Mouse (Mus musculus) ovary, postnatal 36 days (tissue): Measurements from ENCODE around the gene Tmem135.

Experiments used
- DNase-seq: peaks from one replicate; pipeline ENCODE4 v3.0.0; 2022; ENCODE audit warnings: low spot score, mixed read lengths

The Tmem135 gene

GRCm38 (mm10) chr7:89382892-89383291 lies 21.1 kb downstream of the Tmem135 start:
- DNase-seq = no peak

- no peak for DNase-seq
These were observed 22.9 kb downstream of the Tmem135 start for GRCm38 (mm10) chr7:89380935-89381705.

GRCm38 (mm10) chr7:89371623-89372295 lies 32.3 kb downstream of the Tmem135 start:
- DNase-seq = no peak

- DNase-seq = peak; percentile 38
These were observed 33.1 kb downstream of the Tmem135 start for GRCm38 (mm10) chr7:89370917-89371316.

- DNase-seq = no peak
These were observed 33.9 kb downstream of the Tmem135 start for GRCm38 (mm10) chr7:89370086-89370485.

DNA sequence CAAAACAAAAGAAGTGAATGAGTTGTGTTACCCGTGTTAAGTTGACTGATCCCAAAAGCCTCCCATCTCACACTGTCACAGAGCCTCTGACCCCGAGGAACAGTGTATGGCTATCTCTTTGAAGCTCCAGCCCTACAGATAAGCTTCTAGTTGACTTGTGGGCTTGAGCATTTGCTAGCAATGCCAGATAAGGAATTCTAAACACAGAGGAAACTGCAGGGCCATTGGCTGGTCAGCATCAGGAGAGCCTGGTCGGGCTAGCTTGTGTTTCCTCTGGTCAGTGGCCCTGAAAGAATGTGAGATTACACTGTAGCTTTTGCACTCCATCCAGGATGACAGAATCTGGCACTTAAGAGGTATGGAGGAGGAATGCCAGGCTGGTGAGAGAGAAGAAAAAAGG lies 36.4 kb downstream of the Tmem135 start:
- DNase-seq = no peak

DNA sequence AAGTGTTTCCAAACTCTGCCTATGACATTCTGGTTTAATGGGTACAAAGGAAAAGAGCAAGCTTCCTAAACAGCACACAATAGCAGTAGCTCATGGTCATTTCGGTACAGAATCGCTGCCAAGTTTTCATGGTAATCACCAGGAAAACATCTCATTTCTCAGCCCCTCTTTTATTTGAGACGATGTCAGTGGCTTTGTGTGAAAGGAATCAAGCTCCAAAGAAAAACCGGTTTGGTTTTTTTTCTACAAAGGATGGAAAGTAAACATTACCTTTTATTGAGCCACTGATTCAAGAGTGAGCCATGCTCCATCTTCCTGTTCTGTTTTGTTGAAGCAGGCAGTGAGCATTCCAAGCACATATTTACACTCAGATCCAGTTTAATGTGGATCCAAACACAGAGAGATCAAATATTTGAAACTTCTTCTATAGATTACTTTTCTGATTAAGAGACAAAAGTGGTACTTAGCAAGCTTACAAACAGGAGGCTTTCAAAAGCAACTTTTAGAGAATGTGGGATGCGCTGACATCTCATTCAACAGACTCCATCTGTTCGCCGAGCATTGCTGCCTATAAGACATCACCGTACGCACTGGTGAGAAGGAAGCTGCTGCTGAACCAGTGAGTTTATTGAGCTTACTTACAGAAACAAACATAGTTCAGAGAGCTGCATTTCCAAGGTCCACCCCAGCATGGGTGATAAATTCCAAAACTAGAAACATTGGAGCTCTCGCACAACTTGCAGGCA lies 38.7 kb downstream of the Tmem135 start:
- no peak for DNase-seq

- no peak for DNase-seq
These were observed 40.0 kb downstream of the Tmem135 start for GRCm38 (mm10) chr7:89363975-89364374.

DNA sequence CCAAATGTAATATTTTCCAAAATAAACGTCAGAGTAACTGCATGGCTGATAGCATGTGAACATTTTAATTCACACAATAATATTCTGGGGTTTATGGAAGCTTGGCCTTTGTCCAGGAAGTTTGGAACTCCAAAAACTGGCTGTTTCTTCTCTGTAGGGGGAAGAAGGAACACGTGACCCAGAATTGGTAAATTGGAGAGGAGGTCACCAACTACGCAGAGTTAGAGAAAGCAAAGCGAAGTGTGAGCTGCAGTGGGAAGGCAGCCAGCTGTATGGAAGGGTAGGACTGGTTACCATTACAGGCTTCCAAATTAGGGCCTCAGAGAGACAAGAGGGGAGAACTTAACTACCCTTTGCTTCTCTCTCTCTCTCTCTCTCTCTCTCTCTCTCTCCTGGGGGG lies 47.7 kb downstream of the Tmem135 start:
- DNase-seq = peak; percentile 16

DNA sequence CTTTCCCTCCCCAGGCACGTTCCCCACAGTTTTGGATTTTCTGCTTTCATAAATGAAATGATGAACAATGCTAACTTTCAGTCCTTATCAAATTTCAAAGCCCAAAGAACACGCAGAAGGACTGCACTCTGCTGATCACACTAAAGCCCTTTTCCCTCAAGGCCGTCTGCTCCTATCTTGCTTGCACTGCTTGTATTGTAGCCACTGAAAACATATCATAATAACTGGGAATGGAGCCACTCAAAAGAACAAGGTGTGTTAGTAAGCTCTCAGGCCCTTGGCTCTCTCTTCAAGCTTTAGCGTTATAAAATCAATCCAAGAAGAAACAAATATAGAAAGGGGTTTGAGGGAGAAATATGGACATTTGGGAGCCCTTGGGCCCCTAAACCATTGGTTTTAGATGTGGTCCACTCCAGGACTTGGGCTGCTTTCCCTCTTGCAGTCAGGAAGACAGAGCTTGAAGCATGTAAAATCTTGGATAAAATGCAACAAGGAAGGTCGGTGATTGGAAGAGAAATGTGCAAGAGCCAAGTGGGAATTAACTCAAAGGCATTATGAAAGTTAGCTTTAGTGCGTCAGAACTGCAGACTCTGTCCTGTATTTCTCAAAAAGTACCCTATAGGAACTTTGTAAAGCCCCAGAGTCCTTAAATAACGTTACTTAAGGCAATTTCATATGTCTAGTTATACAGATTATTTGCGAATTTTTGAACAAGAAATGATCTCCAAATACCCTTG lies 48.3 kb downstream of the Tmem135 start:
- no peak for DNase-seq

GRCm38 (mm10) chr7:89342021-89342420 lies 62.0 kb downstream of the Tmem135 start:
- DNase-seq = no peak

- DNase-seq = no peak
These were observed 64.2 kb downstream of the Tmem135 start for GRCm38 (mm10) chr7:89339808-89340207.

DNA sequence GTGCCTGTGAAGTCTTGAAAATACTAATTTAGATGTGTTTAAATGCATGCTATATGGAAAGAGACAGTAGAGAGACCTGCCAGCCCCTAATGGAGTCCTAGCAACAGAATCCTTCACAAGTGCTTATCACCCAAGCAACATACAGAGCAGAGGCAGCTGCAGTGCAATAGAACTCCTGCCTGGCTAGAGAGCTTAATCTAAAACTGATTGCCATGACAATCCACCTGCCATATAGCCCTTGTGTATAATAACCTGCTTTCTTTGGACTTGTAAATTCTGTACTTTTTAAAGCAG lies 64.9 kb downstream of the Tmem135 start:
- DNase-seq = no peak

DNA sequence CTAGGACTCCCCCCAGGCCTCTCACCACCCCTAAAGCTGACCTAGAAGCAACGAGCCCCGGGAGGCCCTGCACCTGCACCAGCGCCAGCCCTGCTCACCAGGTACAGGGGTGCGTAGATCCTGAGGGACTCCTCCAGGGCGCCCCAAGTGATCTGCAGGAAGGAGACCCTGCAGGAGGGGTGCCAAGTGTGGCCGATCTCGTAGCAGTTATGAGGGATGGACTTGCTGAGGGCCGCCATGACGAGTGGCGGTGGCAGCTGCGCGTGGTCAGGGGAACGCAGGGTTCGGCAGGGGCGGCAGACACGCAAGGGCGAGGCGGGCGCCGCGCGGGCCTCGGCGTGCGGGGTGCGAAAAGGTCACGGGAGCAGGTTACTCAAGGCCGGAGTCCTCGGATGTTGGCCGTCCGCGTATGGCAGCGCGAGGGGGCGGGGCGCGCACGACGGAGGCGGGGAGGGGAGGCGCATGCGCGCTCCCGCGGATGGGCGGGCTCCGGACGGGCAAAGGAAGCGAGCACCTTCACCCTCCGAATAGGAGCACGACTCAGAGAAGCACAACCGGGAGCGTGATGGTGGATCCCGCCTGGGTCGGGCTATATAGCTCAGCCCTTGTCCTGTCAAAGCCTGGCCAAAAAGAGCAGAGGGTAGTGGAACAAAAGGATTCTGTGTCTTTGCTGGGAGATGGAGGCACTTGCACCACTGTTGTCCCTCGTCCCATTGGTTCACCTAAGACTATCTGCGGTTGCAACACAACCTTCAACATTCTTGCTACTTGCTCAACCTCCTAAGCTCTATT lies 65.5 kb downstream of the Tmem135 start:
- DNase-seq = peak; percentile 94

DNA sequence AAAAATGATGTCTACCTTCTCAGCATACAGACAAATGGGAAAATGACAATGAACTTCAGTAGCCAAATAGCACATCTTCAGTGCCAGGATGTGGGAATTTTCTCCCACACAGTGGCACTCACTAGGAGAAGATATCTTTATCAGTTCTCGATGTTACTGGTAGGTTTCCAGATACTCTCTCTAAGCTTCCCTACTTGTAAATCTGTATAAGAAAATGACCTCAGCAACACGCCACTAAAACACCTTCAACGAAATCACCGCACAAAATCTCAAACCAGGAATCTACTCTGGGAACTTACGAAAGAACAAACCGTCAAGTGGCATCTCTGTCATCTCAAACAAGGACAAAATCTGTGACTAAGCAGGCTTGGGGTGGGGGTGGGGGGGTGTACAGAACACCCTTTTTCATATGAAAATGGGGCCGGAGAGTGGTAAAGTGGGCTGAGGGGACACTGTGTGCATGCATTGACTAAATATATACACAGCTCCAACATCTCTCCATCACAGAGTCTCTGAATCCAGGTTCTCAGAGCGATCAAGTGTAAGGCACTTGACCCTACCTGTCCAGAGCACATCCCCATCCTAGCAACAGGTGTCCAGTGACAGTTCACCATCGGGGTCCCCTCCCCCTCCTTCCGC lies 66.2 kb downstream of the Tmem135 start:
- no peak for DNase-seq

GRCm38 (mm10) chr7:89336434-89336833 lies 67.6 kb downstream of the Tmem135 start:
- DNase-seq = no peak

DNA sequence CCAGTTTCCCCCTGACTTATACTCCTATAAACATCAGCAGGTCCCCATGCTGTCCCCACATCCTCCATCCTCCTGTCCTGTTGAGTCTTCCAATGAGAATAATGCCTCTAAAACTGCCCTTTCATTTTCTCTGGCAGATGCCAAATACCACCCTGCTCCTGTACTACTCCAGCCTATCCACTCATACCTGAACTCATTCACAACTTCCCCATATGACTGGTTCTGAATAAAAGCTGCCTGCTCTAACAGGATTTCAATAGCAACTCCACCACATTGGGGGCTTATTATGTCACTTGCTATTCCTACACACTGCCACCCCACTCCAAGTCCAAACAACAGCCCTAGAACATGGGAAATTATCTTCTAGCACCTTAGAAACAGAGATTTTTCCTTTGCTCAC lies 68.7 kb downstream of the Tmem135 start:
- DNase-seq = no peak

GRCm38 (mm10) chr7:89329896-89330295 lies 74.1 kb downstream of the Tmem135 start:
- no peak for DNase-seq

- no peak for DNase-seq
These were observed 76.3 kb downstream of the Tmem135 start for GRCm38 (mm10) chr7:89327731-89328130.

- DNase-seq = no peak
These were observed 77.3 kb downstream of the Tmem135 start for GRCm38 (mm10) chr7:89326761-89327160.

DNA sequence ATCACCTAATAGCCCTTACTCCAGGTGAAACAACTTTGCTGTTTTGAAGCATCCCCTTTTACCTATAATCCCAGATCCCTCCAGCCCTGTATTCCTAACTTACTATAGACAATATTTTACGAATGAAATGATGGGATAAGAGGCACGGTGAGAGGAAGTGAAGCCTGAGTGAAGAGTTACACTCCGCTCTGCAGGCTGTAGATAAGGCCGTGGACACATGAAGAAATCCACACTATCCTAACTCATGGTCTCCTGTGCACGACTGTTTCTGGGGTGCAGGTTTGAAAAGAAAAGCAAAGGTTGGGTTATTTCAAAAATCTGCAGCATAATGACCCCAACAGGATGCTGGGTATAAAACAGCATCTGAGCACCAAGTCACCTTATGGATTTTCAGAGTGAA lies 77.8 kb downstream of the Tmem135 start:
- no peak for DNase-seq
